Mouse (Mus musculus): Measurements from ENCODE around the gene Cdk2ap2. TPM values are rescaled to one million over a fixed set of nuclear protein-coding genes. Genes with fewer than 3 reads are reported as not detected.
"Not testable (repeated sequence)": the region's sequence is repeated elsewhere in the genome, so short reads cannot be mapped to it uniquely, and the experiment has no call there.

The Cdk2ap2 gene
- polyA plus RNA-seq, 1 experiment, result 26.9 TPM

GRCm38 (mm10) chr19:4120496-4120895 is 23.5 kb downstream of the Cdk2ap2 start:
- no peaks in the 10 kb centered on the region for H3K9me3 ChIP-seq (replicated peaks; ENCODE audit: control insufficient read depth, insufficient read depth, low read length, poor library complexity, severe bottlenecking)
- H3K9ac ChIP-seq (ENCODE audit: low read depth, poor library complexity, severe bottlenecking), result no peak overlapping the region
- H3K36me3 ChIP-seq (ENCODE audit: control insufficient read depth, insufficient read depth, low read length, poor library complexity, severe bottlenecking), result no peaks in the 10 kb centered on the region
- no peak for TF ChIP-seq CTCF (IDR thresholded peaks at IDR 0.05; ENCODE audit: low read depth, low read length)
- TF ChIP-seq EP300 (IDR thresholded peaks at IDR 0.05; ENCODE audit: insufficient read depth, low read depth, low read length), result no peak
- TF ChIP-seq POLR2A (IDR thresholded peaks at IDR 0.05; ENCODE audit: insufficient read depth, low read length), result no peak
- no peaks in the 10 kb centered on the region for H3K4me1 ChIP-seq (ENCODE audit: control insufficient read depth, insufficient read depth, low read length)
- no peaks in the 10 kb centered on the region for H3K27me3 ChIP-seq (ENCODE audit: control insufficient read depth, insufficient read depth, low read length, poor library complexity, severe bottlenecking)
- H3K4me3 ChIP-seq (ENCODE audit: low read depth, low read length), result no peak overlapping the region
- H3K27ac ChIP-seq (ENCODE audit: insufficient read depth, low read length), result no peak overlapping the region

DNA sequence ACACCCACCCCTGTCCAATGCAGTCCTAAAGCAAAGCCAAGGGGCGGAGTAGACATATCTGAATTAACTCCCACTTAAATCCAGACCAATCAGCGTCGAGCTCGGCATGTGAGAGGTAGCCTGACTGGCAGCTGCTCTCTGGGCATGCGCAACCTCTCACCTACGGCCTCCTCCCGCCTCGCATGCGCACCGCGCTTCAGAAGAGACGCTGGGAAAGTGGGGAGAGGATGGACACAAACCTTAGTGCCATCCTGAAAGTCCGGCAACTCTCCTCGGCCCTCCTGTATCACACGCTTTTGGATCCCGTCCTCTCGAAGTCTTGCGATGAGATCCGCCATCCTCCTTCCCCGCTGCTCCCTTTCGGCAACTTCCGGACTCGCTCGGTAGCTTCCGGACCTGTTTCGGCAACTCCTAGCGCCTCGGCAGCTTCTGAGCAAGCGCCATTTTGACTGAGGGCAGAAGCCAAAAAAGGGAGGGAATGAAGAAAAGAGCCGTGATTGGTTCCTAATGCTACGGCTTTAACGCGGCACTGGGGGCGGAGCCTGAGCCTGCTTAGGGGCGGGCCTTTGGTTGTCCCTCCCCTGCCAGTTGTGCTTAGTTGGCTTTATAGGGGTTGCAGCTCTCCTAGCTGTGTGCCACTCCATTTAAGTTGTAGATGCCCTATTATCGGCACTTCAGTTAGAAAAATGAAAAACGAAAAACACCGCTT is 24.3 kb downstream of the Cdk2ap2 start:
- no peaks in the 10 kb centered on the region for H3K4me1 ChIP-seq (ENCODE audit: control insufficient read depth, insufficient read depth, low read length)

DNA sequence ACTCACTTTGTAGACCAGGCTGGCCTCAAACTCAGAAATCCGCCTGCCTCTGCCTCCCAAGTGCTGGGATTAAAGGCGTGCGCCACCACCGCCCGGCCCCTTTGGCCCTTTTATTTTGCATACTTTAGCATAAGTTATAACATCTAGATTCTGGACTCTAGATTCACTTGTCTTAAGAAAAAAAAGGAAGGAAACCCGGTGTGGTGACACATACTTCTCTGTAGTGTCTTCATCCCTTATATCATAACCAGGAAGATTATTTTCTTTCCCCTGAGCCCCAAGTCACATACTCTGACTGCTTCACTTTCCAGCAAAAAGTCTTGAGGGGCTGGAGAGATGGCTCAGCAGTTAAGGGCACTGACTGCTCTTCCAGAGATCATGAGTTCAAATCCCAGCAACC is 24.9 kb downstream of the Cdk2ap2 start:
- not testable (repeated sequence) for H3K36me3 ChIP-seq (ENCODE audit: control insufficient read depth, insufficient read depth, low read length, poor library complexity, severe bottlenecking); H3K9ac ChIP-seq (ENCODE audit: low read depth, poor library complexity, severe bottlenecking); H3K27me3 ChIP-seq (ENCODE audit: control insufficient read depth, insufficient read depth, low read length, poor library complexity, severe bottlenecking); H3K4me3 ChIP-seq (ENCODE audit: low read depth, low read length); H3K4me1 ChIP-seq (ENCODE audit: control insufficient read depth, insufficient read depth, low read length); H3K9me3 ChIP-seq (replicated peaks; ENCODE audit: control insufficient read depth, insufficient read depth, low read length, poor library complexity, severe bottlenecking); H3K27ac ChIP-seq (ENCODE audit: insufficient read depth, low read length)

More for the DNA sequence above, 24.3 kb downstream of the Cdk2ap2 start:
- TF ChIP-seq POLR2A (IDR thresholded peaks at IDR 0.05; ENCODE audit: insufficient read depth, low read length), result peak; percentile 58
- TF ChIP-seq CTCF (IDR thresholded peaks at IDR 0.05; ENCODE audit: low read depth, low read length), result no peak
- TF ChIP-seq EP300 (IDR thresholded peaks at IDR 0.05; ENCODE audit: insufficient read depth, low read depth, low read length), result 0 out of 2 replicates have a peak, but pooled peaks have one; percentile 15
- H3K27me3 ChIP-seq (ENCODE audit: control insufficient read depth, insufficient read depth, low read length, poor library complexity, severe bottlenecking), result no peaks in the 10 kb centered on the region
- H3K9ac ChIP-seq (ENCODE audit: low read depth, poor library complexity, severe bottlenecking), result peak overlapping the region; percentile 39
- no peaks in the 10 kb centered on the region for H3K9me3 ChIP-seq (replicated peaks; ENCODE audit: control insufficient read depth, insufficient read depth, low read length, poor library complexity, severe bottlenecking)
- H3K36me3 ChIP-seq (ENCODE audit: control insufficient read depth, insufficient read depth, low read length, poor library complexity, severe bottlenecking), result no peaks in the 10 kb centered on the region
- H3K27ac ChIP-seq (ENCODE audit: insufficient read depth, low read length), result no peak overlapping the region
- H3K4me3 ChIP-seq (ENCODE audit: low read depth, low read length), result peak overlapping the region; percentile 73

DNA sequence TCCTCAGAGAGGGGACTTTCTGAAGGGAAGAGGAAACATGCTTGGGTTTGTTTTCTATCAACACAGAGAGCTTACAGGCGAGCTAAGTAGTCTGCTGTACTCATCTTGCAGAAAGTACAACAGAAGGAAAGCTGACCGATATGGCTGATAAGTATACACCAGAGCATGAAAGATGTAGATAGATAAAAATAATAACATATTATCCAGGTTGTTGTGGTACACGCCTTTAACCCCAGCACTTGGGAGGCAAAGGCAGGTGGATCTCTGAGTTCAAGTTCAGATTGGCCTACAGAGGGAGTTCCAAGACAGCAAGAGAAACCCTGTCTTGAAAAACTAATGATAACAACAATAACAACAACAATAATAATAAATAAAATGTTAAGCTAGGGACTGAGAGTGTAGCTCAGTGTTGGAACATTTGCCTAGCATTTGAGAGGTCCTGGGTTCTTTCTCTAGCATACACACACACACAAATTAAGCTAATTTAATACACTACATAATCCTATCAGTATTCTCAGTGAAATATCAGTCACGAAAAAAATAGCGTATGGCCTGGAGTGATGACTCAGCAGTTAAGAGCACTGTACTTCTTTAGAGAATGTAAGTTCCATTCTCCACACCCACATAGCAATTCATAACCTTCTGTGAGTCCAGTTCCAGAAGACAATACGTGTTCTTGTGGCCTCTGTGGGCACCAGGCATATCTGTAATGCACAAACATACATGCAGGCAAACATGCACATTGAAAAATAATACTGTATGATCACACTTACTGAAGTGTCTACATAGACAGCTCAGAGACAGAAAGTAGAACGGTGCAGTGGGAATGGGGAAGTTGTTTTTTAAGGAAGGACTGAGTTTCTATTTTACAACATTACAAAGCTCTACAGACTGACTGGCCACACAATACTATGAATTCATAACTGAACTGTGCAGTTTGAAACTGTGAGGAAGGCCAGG is 25.7 kb downstream of the Cdk2ap2 start:
- Histone ChIP-seq H3K27me3 (ENCODE audit: control insufficient read depth, insufficient read depth, low read length, poor library complexity, severe bottlenecking) (no peaks in the 10 kb centered on the region), H3K27ac (ENCODE audit: insufficient read depth, low read length) (no peak overlapping the region), H3K36me3 (ENCODE audit: control insufficient read depth, insufficient read depth, low read length, poor library complexity, severe bottlenecking) (no peaks in the 10 kb centered on the region), H3K4me1 (ENCODE audit: control insufficient read depth, insufficient read depth, low read length) (peaks cover 1% of the 10 kb centered on the region), H3K9me3 (replicated peaks; ENCODE audit: control insufficient read depth, insufficient read depth, low read length, poor library complexity, severe bottlenecking) (no peaks in the 10 kb centered on the region), H3K9ac (ENCODE audit: low read depth, poor library complexity, severe bottlenecking) (no peak overlapping the region), H3K4me3 (ENCODE audit: low read depth, low read length) (no peak overlapping the region)
- TF ChIP-seq POLR2A (IDR thresholded peaks at IDR 0.05; ENCODE audit: insufficient read depth, low read length) (no peak), EP300 (IDR thresholded peaks at IDR 0.05; ENCODE audit: insufficient read depth, low read depth, low read length) (no peak), CTCF (IDR thresholded peaks at IDR 0.05; ENCODE audit: low read depth, low read length) (no peak)

DNA sequence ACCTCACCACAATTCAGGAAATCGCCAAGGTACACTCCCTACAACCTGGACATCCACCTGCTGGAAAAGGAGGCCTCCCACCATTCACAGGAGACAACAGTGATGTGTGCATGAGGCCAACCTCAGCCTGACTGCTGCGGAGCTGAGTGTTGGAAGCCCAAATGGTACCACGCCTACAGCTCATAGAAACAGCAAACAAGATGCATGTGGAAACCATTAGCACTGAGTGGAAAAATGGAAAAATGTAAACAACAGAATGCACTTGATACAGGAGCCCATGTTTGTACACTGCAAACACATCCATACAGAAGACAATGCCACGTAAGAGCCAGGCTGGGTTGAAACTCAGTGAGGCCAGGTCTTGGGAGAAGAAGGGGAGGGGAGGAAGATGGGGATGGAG is 27.4 kb downstream of the Cdk2ap2 start:
- TF ChIP-seq EP300 (IDR thresholded peaks at IDR 0.05; ENCODE audit: insufficient read depth, low read depth, low read length) (no peak), CTCF (IDR thresholded peaks at IDR 0.05; ENCODE audit: low read depth, low read length) (no peak), POLR2A (IDR thresholded peaks at IDR 0.05; ENCODE audit: insufficient read depth, low read length) (no peak)
- H3K9me3 ChIP-seq (replicated peaks; ENCODE audit: control insufficient read depth, insufficient read depth, low read length, poor library complexity, severe bottlenecking), result no peaks in the 10 kb centered on the region
- H3K9ac ChIP-seq (ENCODE audit: low read depth, poor library complexity, severe bottlenecking), result no peak overlapping the region
- H3K4me3 ChIP-seq (ENCODE audit: low read depth, low read length), result no peak overlapping the region
- H3K4me1 ChIP-seq (ENCODE audit: control insufficient read depth, insufficient read depth, low read length), result peaks cover 1% of the 10 kb centered on the region
- no peak overlapping the region for H3K27ac ChIP-seq (ENCODE audit: insufficient read depth, low read length)
- no peaks in the 10 kb centered on the region for H3K27me3 ChIP-seq (ENCODE audit: control insufficient read depth, insufficient read depth, low read length, poor library complexity, severe bottlenecking)
- H3K36me3 ChIP-seq (ENCODE audit: control insufficient read depth, insufficient read depth, low read length, poor library complexity, severe bottlenecking), result no peaks in the 10 kb centered on the region

- H3K4me1 ChIP-seq (ENCODE audit: control insufficient read depth, insufficient read depth, low read length); H3K36me3 ChIP-seq (ENCODE audit: control insufficient read depth, insufficient read depth, low read length, poor library complexity, severe bottlenecking); H3K27ac ChIP-seq (ENCODE audit: insufficient read depth, low read length); H3K9ac ChIP-seq (ENCODE audit: low read depth, poor library complexity, severe bottlenecking); H3K27me3 ChIP-seq (ENCODE audit: control insufficient read depth, insufficient read depth, low read length, poor library complexity, severe bottlenecking); H3K9me3 ChIP-seq (replicated peaks; ENCODE audit: control insufficient read depth, insufficient read depth, low read length, poor library complexity, severe bottlenecking): not testable (repeated sequence)
- H3K4me3 ChIP-seq (ENCODE audit: low read depth, low read length), result peak overlapping the region; percentile 50
Observed at GRCm38 (mm10) chr19:4125268-4125667, 28.3 kb downstream of the Cdk2ap2 start.

Measured in ES-Bruce4 (cell line).